Mouse (Mus musculus) MEL (cell line): Measurements from ENCODE around the gene Atrnl1.
A peak's percentile ranks its signal among the peaks of the same experiment; 100 is the strongest.

ENCODE experiments used
- CTCF ChIP-seq, 3 experiments: IDR thresholded peaks in 2 of 3; conservative IDR thresholded peaks in 1 of 3; 2 replicates each; pipeline ENCODE4 v1.5.1; 2011 to 2012; ENCODE audit warnings: low read length in 3 of 3, low read depth in 2 of 3, mild to moderate bottlenecking in 2 of 3, improper control_type of control experiment in 1 of 3, inconsistent platforms in 1 of 3, mixed read lengths in 1 of 3, moderate library complexity in 1 of 3; ENCODE audit not compliant: control insufficient read depth in 1 of 3, insufficient read depth in 1 of 3, poor library complexity in 1 of 3, severe bottlenecking in 1 of 3
- EP300 ChIP-seq, 2 experiments: IDR thresholded peaks; 2 replicates each; pipeline ENCODE4 v1.6.1; 2011; ENCODE audit warnings: improper control_type of control experiment in 2 of 2, low read length in 2 of 2, low read depth in 1 of 2, mild to moderate bottlenecking in 1 of 2
- ZNF384 ChIP-seq: IDR thresholded peaks from 2 replicates; pipeline ENCODE4 v1.6.1; 2012; ENCODE audit warnings: low read depth, mild to moderate bottlenecking, inconsistent platforms, low read length, improper control_type of control experiment

DNA sequence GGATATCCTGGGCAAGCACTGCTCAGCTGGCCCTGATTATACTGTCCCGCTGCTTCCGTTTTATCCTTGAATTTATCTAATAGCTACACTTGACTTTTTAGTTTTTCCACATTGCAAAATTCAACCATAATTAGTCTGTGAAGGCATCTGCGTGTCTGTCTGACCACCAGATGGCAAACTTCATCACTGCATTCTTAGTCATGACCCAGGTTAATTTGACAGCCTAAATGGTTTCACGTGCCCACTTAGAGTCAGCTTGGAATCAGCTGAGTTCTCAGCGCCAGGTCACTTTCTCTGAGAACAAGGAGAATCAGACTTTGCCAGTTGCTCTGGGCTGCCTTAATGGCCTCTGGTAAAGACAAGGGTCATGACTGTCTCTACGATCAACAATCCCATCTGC, 305.5 kb downstream of the Atrnl1 start:
- TF ChIP-seq CTCF (IDR thresholded peaks at IDR 0.05 in 2 of 3, conservative IDR thresholded peaks at IDR 0.05 in 1 of 3; ENCODE audit: control insufficient read depth in 1 of 3, insufficient read depth in 1 of 3, low read depth in 2 of 3, low read length in 3 of 3, poor library complexity in 1 of 3, severe bottlenecking in 1 of 3) (peak; percentile 11 to 47 (median 16); a peak in 2 of 6 replicates), ZNF384 (no peak), EP300 (IDR thresholded peaks at IDR 0.05; ENCODE audit: low read depth in 1 of 2, low read length in 2 of 2) (no peak)
